Mouse (Mus musculus) urinary bladder, postnatal 25 days (tissue): ENCODE measurements at regions not wholly inside any gene's neighbourhood (a gene's known extent, or its start where the extent isn't known, plus 50 kb on each side); places are given as distances from the start of the nearest gene placed in this dataset.

ENCODE experiments used
- DNase-seq: peaks from one replicate; pipeline ENCODE4 v3.0.0; 2022; ENCODE audit warnings: low spot score

DNA sequence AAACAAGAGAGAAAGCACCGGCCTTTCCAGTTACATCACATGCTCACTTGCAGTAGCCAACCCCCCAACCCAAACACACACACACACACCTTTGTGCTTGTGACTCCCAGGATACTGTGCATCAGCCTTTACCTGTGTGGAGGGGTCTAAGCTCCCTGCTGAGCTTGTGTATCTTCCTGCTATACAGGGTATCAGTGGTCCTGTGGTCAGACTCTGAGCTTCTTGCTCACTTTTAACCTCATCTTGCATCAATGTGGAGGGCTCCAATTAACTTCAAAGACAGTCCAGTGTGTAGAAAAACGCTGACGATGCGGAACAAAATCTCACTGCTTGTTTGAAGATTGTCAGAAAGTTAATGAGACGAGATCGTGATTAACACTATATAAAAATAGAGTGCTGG lies 71.4 kb upstream of the Gypa start:
- no peak for DNase-seq

DNA sequence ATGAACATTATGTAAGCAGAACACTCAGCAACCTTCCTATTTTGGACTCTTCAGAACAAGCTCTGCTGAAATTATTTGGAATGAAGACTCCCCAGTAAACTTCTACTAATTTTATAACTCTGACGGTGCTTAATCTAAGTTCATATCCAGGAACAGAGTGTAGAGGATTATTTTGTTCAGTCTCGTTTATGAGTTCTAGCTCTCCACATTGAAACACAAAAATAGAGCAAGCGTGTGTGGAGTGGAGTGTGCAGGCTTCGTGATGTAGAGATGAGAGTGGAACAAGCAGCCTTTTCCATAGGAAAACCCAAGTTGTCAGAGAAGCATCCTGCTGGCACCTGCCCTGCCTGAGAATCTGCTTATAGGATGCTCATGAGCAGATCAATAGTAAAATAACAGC lies 77.5 kb upstream of the Gypa start:
- no peak for DNase-seq

DNA sequence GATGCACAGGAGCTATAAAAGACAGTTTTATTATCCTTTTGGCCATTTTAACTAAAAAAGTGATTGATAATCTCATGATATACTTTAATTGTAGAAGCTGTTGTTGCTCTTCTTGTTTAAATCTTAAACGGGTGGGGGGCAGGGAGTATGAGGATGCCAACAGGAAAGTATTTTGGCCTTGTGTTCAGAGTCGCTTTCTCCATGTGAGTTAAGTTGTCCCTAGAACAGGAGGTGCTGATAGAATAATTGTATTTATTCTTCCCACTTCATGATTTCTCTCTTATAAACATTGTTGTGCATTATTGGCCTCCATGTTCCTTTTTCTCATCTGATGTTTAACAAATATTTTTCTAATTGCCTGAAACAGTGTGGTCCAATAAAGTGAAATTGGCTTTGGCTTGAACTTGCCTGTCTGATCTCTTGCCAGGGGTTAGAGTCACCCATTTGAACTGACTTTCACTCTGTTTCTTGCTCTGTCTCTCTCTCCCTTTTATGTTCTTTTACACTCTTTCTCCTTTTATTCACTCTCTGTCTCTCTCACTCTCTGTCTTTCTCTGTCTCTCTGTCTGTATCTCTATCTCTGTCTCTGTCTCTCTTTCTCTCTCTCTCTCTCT lies 93.9 kb upstream of the Gypa start:
- no peak for DNase-seq

DNA sequence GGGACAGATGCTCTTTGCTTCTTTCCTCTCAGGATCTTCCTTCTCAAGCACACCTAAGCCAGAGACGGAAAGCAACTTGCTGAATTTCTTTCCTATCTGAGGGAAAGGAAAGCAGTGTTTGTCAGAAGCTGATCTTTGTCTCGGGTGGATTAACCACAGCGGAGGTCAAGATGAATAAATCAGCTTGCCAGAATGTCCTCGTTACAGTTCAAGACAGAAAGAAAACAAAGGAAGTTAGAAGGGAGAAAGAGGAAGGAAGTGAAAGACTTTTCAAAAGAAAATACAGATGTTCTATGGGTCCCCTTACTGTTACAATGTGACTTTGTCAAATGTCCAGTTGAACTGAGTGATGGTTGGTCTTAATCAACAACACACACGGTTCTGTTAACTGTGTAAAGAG lies 98.6 kb upstream of the Gypa start:
- DNase-seq = no peak

DNA sequence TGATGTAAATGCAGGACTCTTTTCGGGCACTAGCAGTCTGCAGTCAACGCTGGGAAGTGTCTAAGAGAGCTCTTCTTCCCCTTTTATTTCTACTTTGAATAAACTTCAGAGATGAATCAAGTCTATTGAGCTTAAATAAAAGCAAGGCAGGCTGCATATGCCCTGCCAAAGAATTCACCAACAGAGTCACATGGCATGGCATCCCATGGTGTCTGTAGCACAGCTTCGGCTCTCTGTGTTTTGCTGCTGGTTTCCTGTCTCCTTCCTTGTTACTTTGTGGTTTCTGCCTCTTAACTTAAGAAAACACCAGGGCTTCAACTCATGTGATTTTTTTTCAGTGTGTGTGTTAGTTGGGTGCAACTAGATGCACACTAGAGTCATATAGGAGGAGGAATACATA lies 100.5 kb upstream of the Gypa start:
- DNase-seq = no peak

DNA sequence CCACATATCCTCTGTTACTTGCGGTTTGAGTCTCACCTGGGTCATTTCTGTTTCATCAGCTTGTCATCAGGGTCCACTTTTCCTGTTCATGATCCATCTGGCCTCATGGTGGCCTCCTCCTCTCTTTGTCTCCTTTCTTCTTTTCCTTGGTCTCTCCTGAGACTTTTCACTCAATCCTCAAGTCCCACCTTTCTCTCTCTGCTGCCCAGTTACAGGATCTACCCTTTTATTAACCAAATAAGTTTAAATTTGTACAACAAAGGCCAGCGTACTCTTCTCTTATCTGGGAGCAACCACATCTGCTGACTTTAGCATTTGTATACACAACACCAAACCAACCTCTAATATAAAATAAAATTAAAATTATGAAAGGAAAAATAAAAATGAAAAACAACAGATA lies 124.4 kb upstream of the Gypa start:
- DNase-seq = no peak

DNA sequence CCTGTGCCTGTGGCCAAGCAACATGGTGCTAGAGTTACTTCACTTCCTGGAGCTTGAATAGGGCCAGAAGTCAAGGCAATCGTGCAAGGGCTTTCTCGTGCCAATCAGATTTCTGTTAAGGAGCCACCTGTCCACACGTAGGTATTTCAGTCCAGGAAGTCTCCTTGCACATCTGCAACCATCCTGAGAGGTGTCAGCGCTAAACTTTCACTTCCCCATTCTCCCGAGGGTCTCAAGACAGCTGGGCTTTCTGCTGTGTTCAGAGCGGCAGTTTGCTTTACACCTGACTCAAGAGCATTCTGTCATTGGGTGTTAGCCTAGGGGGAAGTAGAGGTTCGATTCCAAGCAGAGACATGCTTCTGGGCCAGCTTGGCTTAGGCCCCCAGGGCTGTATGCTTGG lies 129.5 kb upstream of the Gypa start:
- no peak for DNase-seq

DNA sequence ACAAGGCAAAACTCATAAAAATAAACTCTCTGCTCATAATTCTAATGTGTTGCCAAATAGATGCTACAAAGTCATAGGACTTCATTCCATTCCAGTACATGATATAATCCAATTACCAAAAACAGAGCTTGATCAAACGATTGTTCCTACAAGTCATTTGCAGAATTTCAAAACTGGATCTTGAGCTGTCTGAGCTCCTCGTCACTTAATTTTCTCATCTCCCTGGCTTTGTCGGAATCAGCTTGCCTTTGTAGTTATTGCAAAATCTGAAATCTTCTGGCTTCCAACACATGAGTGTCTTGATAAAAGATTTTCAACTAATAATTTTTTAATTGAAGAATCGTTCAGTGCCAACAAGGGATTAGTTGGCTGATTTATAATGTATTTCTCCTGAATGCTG lies 150.3 kb upstream of the Gypa start:
- DNase-seq = no peak

DNA sequence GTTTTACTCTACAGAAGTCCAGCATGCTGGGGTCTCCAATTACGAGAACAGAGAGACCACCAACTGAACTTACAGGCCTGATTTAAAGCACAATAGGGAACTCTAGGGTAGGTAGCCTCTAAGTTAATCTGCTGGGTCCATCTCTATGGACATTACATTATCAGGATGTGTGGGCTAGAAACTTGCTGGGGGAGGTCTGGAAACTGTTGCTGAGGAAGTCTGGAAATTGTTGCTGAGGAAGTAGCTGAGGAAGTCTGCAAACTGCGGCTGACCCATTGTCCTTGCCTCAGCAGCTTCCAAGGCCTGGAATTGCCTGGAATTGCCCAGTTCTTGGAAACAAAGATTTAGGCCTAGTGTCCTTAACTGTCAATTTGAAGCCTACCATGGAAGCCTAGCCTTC lies 155.7 kb upstream of the Gypa start:
- DNase-seq = no peak

DNA sequence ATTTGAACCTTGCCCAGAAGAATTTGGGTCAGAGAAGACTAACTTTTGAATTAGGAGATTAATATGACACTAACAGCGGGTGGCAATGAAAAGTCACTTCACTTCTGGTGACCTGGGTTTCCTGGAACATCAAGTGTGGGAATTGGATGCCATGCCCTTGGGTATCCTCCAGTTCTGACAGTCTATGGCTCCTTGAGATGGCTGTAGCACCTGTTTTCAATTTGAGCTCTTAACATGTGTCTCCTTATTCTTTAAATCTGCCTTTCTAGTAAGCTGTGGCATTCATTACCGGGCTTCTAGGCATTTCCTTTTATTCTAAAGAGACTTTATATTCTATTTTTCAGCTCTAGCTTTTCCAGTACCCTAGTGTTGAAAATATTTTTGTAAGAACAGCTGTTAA lies 164.9 kb upstream of the Gypa start:
- no peak for DNase-seq

DNA sequence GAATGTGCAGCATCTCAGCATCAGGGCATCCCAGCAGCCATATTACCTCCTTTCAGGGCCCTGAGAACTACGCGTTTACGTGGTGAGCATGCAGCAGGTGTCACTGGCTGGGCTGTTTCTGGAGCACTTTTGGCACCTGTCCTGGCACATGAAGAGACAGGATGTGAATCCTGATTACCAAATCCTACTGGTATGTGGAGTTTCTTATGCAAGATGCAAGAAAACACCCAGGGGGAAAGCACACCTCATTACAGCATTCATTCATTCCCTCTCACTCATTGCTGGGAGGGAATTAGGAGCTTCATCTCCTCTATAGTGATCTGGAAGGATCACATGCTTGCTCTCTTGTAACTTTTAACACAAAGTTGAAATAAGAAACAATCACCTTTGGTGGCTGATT lies 167.7 kb upstream of the Gypa start:
- DNase-seq = no peak

DNA sequence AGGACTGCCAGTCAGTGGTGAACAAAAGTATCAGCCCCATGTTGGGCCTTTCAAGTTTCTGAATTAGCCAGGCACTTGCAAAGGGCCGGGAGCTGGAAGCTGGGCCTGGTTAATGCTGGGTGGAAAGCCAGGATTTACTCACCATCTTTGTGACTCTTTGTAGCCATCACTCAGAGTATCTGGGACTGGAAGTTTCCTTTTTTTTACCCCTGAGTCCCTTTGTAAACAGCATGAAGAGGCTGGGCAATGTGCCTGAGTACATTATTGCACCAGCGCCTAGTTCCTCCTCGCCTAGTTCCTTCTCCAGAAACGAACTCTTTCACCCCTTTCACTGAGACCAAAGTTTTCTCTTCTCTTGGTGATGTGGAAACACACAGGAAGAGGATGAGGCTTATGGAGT lies 168.4 kb upstream of the Gypa start:
- no peak for DNase-seq

DNA sequence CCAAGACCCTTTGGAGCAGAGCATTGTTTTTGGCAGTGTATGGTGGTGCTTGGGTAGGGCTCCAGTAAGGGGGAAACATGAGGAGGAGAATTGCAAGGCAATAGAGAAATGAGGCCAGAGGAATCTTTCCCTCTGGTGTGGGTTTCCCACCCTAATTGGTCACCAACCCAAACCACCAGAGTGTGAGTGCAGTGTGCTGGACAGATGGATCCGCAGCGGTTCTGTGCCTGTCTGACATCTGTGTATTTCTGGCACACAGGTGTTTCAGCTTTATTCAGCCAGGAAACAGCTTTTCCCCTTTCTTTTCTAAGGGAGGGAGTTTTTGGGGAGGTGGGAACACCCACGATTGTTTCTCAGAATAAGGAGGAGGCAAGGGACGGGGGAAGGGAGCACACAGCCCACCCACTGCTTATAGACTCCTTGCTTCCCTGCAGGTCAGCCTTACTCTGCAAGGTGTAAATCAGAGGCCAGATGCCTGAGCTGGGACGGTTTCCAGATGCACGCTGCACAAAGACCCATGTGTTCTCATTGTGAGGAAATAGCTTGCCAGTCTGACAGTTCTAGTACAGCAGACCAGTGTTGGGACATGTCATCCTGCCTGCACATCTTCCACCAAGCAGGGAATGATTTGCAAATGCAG lies 175.2 kb upstream of the Gypa start:
- DNase-seq = no peak

DNA sequence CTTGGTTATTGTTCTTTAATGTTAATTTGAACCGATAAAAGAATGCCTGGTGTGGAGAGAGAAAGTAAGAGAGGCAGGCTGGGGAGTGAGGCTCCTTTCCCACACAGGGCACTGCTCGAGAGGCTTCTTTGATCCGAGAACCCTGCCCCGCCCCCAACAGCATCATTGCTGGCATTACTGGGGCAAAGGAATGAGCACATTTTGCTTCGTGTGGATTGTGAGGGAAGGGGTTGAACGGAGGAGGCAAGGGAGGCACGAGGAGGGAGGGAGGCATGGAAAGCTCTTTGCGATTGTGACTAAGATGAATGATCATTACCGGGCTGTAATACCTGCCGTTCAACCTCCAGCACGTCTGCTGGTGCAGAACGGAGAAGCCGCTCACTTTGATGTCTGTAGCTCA lies 178.2 kb upstream of the Gypa start:
- peak; percentile 7 for DNase-seq

DNA sequence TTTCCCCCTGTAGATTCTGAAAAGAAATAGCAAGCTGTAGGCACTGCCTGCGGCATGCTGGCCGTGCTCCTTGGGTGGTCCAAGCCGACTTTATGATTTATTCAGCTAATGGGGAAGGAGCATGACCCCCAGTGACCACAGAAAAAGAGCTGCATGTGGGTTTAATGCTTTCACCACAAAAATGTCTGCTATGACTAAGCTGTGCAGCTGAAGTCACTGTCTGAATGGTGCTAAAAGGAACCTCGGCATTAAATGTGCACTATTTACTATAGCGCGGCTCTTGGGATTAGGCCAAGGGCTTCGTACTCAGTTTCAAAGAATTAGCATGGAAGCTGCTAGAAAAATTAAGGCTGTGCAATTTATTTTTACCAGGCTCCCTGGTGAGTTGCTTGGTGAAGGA lies 178.8 kb upstream of the Gypa start:
- DNase-seq = peak; percentile 5

DNA sequence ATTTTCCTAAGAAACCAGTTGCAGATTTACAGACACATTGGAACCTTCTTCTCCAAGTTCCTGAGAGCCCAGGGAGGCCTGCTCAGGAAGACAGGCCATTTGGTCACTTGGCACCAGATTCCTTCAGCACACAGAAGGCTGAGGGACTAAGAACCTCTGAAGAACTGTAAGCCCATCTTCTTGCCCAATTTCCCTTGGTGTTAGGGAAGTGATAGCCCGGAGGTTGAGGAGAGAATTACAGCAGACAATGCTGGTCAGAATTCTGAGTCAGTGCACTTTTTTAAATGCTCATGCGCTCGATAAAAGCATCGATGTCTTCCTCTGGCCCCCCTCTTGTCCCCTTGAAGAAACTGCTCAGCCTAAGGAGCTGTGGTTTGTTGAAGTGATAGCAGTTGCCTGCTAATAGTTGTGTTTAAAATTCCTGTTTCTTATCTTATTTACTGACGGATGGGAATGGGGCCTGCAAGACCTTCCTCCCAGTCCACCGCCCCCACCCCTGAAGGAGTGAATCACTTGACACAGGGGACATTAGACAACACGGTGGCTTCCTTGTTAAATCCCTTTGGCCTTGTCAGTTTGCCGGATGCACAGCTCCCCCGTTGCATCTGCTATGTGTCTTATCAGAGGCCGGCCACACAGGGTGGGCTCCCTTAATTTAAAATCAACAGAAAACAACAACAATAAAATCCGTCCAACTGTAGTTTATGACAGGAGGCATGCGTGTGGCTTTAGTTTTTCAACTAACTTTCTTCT lies 179.5 kb upstream of the Gypa start:
- no peak for DNase-seq

DNA sequence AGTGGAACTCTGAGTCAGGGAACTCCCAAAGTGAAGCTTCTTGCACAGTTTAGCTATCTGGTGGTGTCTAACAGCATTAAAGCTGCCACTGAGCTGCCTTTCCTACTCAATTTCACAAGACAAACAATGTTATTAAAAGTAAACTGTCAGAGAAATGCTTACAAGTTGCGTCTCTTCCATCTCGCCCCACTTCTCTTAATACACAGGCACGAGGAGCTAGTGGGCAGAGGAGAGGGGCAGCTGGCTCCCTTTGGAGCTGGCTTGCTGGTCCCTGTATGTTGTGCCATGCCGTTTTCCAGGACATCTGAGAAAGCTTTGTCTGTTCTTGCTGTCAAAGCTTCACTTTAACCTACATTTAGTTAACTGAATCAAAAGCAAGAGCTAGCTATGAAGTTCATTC lies 185.8 kb upstream of the Gypa start:
- DNase-seq = no peak

DNA sequence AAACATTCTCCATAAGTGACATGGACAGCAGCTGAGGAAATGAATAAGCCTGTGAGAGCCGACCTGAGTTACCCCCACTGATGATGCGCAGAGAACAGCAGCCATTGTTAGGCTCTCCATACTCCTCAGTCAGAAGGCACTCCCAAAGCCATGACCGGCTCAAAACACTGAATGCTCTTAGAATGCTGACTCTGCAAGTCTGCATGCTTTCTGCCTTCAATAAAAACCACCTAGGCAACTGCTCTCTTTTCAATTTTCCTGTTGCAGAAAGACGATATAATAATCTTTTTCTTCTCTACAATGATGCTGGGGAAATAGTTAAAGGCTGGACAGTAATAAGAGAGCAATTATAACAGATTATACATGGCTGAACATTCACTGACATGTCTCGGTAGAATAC lies 195.0 kb upstream of the Gypa start:
- DNase-seq = no peak

DNA sequence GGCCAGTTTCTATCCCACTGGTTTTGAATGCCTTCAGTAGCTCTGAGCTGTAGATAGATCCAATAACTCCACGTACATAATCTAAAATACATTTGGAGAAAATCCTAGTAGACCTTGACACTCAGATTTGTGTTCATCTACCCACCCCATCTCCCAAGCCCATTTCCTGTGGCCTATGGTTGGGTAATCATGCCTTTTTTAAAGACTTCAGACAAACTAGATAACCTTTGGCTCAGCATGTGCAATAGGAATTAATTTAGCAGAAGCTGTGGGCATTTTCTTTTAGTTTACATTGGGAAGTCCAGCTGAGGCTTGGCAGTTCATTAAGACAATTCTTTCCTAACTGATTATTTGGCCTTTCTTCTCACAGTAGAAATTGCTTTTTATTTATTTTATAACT lies 203.3 kb upstream of the Gypa start:
- no peak for DNase-seq

DNA sequence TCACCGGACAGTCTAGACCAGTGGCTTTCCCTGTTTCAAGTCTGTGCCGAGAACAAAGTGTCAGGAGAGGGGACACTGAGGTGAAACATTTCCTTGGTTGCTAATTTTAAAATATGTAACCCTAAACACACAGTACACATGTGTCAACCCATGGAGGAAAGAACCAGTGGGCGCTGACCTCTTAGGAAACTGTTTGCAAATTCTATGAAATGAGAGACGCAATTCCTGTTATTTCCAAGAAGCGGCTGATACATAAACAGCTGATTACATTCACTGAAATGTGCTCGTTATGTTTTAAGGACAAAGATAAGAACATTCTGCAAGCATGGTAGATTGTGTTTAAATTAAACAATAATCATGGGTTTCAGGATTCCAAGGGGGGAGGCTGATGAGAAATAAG lies 204.3 kb upstream of the Gypa start:
- no peak for DNase-seq

DNA sequence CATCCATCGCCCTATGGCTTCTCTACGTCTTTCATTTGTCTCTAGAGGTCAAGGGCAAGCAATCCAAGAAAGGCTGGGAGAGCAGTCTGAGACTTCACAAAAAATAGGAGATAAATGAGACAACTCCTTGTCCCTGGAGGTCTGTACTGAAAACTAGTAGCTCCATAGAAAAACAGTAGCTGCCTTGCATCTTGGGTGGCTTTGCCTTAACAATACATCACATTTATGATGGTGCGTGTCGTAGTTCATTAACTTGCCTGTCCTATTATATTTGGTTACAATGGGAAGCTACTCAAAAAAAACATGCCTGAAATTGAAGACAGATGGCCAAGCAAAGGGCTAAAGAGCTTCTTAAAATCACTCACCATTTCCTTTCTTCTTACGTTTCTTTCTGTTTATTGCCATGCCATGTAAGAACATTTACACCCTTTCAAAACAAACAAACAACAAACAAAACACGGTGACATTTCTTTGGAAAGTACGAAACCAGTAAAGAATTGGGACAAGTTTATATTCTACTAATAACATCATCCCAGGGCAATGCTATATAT lies 211.2 kb upstream of the Hhip start:
- no peak for DNase-seq

DNA sequence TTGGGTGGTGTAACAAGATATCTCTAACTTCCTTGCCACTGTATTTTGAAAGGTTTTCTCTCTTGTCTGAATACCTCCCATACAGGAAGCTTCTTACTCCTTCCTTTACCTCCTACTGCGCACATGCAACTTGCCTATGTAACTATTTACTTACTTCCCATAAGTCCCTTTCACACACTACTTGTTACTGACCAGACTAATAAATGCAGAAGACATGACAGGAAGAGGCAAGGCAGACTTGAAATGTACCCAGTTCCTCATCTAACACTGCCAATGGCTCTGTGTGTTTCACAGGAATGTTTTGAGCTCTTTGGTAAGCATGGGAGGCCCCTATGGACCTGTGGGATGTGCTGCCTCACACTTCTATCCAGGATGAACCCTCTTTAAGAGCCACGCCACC lies 207.1 kb upstream of the Hhip start:
- DNase-seq = no peak

DNA sequence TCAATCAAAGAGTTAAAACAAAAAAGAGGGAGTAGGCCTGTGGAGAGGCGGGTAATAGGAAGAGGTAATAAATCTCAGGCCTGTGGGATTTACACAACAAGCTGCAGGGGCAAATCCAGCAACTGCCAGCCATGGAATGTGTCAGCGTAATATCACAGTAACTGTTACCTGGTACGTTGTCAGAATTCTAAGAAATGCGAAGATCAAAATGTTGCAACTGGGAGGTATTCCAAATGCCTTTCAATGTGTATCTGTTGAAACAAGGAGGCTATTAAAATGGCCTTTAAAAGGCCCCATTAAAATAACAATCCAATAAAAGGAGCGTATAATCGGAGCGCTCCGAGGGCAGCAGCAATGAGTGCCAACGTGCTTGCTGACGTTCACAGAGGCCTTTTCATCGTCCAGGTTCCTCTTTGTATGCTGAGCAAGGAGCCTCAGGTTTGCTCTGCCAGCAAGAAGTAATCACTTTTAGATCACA lies 205.7 kb upstream of the Hhip start:
- no peak for DNase-seq
